Mouse (Mus musculus) ES-E14 (cell line): ENCODE data around the gene Vps9d1. TPM values are rescaled to one million over a fixed set of nuclear protein-coding genes. Genes with fewer than 3 reads are reported as not detected.

Experiments
- DNase-seq: peaks from one replicate; pipeline ENCODE4 v3.0.0-alpha.2; 2013; ENCODE audit warnings: low read depth, low spot score
- H3K27ac ChIP-seq: 2 replicates; pipeline ENCODE4 v1.5.1; 2012; ENCODE audit warnings: low read depth, mild to moderate bottlenecking, low read length, moderate library complexity, mixed read lengths; ENCODE audit not compliant: poor library complexity, insufficient read depth, severe bottlenecking
- H3K36me3 ChIP-seq: 2 replicates; pipeline ENCODE4 v1.6.1; 2012; ENCODE audit warnings: mild to moderate bottlenecking, low read length, moderate library complexity, mixed read lengths; ENCODE audit not compliant: control insufficient read depth, poor library complexity, insufficient read depth, severe bottlenecking
- H3K4me1 ChIP-seq, 2 experiments: fragments of 150-350 bp in 1 of 2; sonication (generic) in 1 of 2; 2 replicates each; pipeline ENCODE4 v1.6.1; 2012; ENCODE audit warnings: low read length in 2 of 2, mild to moderate bottlenecking in 1 of 2, mixed read lengths in 1 of 2; ENCODE audit not compliant: control insufficient read depth in 2 of 2, insufficient read depth in 2 of 2, poor library complexity in 1 of 2
- H3K4me3 ChIP-seq, 2 experiments: fragments of 150-350 bp in 1 of 2; sonication (generic) in 1 of 2; 2 replicates each; pipeline ENCODE4 v1.5.1; 2012; ENCODE audit warnings: low read length in 2 of 2, low read depth in 1 of 2, mild to moderate bottlenecking in 1 of 2, mixed read lengths in 1 of 2; ENCODE audit not compliant: insufficient read depth in 1 of 2, poor library complexity in 1 of 2, severe bottlenecking in 1 of 2
- H3K9ac ChIP-seq: 2 replicates; pipeline ENCODE4 v1.6.1; 2012; ENCODE audit warnings: low read depth, mild to moderate bottlenecking, low read length, mixed read lengths; ENCODE audit not compliant: poor library complexity, insufficient read depth, severe bottlenecking
- H3K9me3 ChIP-seq: fragments of 150-350 bp; sonication (generic); 2 replicates; pipeline ENCODE4 v1.6.1; 2012; ENCODE audit warnings: low read depth, mild to moderate bottlenecking, low read length; ENCODE audit not compliant: control insufficient read depth, insufficient read depth
- CHD2 ChIP-seq: IDR thresholded peaks from 2 replicates; pipeline ENCODE4 v1.6.1; 2014; ENCODE audit warnings: mild to moderate bottlenecking, low read depth, low read length, inconsistent platforms
- HCFC1 ChIP-seq: IDR thresholded peaks from 2 replicates; pipeline ENCODE4 v1.6.1; 2012; ENCODE audit warnings: low read length, inconsistent platforms, borderline replicate concordance; ENCODE audit not compliant: insufficient read depth
- MAFK ChIP-seq: IDR thresholded peaks from 2 replicates; pipeline ENCODE4 v1.6.1; 2014; ENCODE audit warnings: mild to moderate bottlenecking, low read depth, low read length, inconsistent platforms; ENCODE audit not compliant: insufficient read depth
- ZC3H11A ChIP-seq: IDR thresholded peaks from 2 replicates; pipeline ENCODE4 v1.6.1; 2012; ENCODE audit warnings: low read depth, mild to moderate bottlenecking, inconsistent platforms, low read length, borderline replicate concordance
- ZNF384 ChIP-seq: IDR thresholded peaks from 2 replicates; pipeline ENCODE4 v1.6.1; 2012; ENCODE audit warnings: low read depth, low read length, inconsistent platforms
- in situ Hi-C, 2 experiments: fragments of 600-800 bp; cut with MboI; formaldehyde crosslinking; loops; one replicate each; pipeline ENCODE4 v1.15.1; 2025; ENCODE audit warnings: low sequenced_read_pairs in 2 of 2, inconsistent platforms in 1 of 2; ENCODE audit not compliant: unreplicated experiment in 2 of 2
- total RNA-seq: library from RNA; depleted of rRNA; stranded (reverse); fragments of 300-350 nt; gene quantifications from 2 replicates; pipeline ENCODE4 v1.2.3, GENCODE M21; 2012; rRNA removed

Gene Vps9d1
- total RNA-seq: 10.8 and 15.4 TPM in 2 replicates

GRCm38 (mm10) chr8:123254099-123254885 lies at the start of gene Vps9d1, which contains the start of gene Zfp276:
TSS of gene Vps9d1 (minus strand) at chr8:123254348.
TSS of gene Zfp276 (plus strand) at chr8:123254195.
- H3K9me3 ChIP-seq: no peaks in the 10 kb centered on the region
- peak within 1 kb of the TSS; percentile 92 to 96 for H3K4me3 ChIP-seq
- in situ Hi-C loops: no loop called here
- peak; percentile 56 for DNase-seq
- H3K4me1 ChIP-seq: no peaks in the 10 kb centered on the region
- TF ChIP-seq ZNF384 (no peak), HCFC1 (peak; percentile 78; the same call in 1 of the 2 replicates)
- peak within 1 kb of the TSS; percentile 93 for H3K9ac ChIP-seq
- H3K27ac ChIP-seq: no peak within 1 kb of the TSS; the same call in 1 of the 2 replicates
- H3K36me3 ChIP-seq: peaks cover 9% of the 10 kb centered on the region; the same call in 1 of the 2 replicates

- Histone ChIP-seq H3K9ac (no peak overlapping the region), H3K36me3 (peaks cover 22% of the 10 kb centered on the region; the same call in 1 of the 2 replicates), H3K4me1 (no peaks in the 10 kb centered on the region), H3K9me3 (no peaks in the 10 kb centered on the region), H3K27ac (no peak overlapping the region), H3K4me3 (no peak overlapping the region)
- TF ChIP-seq MAFK (no peak), ZC3H11A (no peak), ZNF384 (no peak), HCFC1 (no peak), CHD2 (no peak)
- in situ Hi-C loops: no loop called here
- no peak for DNase-seq
Observed at GRCm38 (mm10) chr8:123298301-123298700, 44.2 kb upstream of the Vps9d1 start.

DNA sequence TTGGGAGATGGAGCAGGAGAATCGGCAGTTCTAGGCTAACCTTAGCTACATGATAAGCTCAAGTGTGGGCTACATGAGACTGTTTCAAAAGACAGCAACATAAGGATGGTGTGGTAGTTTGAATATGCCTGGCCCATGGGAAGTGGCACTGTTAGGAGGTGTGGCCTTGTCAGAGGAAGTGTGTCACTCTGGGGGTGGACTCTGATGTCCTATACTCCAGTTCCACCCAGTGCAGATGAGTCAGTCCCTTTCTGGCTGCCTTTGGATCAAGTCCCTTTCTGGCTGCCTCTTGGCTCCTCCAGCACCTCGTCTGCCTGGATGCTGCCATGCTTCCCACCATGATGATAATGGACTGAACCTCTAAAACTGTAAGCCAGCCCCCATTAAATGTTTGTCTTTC lies 38.6 kb upstream of the Vps9d1 start:
- Histone ChIP-seq H3K4me3 (no peak overlapping the region), H3K36me3 (peaks cover 28% of the 10 kb centered on the region), H3K9me3 (no peaks in the 10 kb centered on the region), H3K4me1 (no peaks in the 10 kb centered on the region), H3K9ac (no peak overlapping the region), H3K27ac (no peak overlapping the region)
- no peak for TF ChIP-seq CHD2
- TF ChIP-seq HCFC1: no peak
- TF ChIP-seq ZNF384: no peak
- no peak for TF ChIP-seq MAFK
- no peak for TF ChIP-seq ZC3H11A
- no peak for DNase-seq
- in situ Hi-C loops: no loop called here

DNA sequence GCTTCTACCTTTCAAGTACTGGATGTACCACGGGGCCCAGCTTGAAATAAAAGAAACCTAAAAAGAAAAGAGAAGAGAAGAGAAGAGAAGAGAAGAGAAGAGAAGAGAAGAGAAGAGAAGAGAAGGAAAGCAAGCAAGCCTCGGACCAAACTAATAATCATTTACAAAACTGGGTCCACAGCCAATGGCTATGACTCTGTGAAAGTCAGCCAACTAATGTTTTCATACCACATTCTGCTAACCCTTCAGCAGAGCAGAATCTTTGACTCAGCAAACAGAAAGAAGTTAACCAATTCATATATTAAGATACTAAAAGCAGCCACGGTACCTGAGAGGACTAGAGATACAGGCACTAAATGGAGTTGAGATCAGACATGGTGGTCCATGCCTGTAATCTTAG lies 38.1 kb upstream of the Vps9d1 start:
- H3K36me3 ChIP-seq: peaks cover 26% of the 10 kb centered on the region
- H3K9me3 ChIP-seq: no peaks in the 10 kb centered on the region
- H3K4me3 ChIP-seq: no peak overlapping the region
- TF ChIP-seq ZNF384: no peak
- no peak for TF ChIP-seq HCFC1
- no peak for TF ChIP-seq ZC3H11A
- no peak for TF ChIP-seq CHD2
- TF ChIP-seq MAFK: no peak
- H3K27ac ChIP-seq: no peak overlapping the region
- in situ Hi-C loops: no loop called here
- H3K9ac ChIP-seq: no peak overlapping the region
- H3K4me1 ChIP-seq: no peaks in the 10 kb centered on the region
- DNase-seq: no peak
